Mouse (Mus musculus): Measurements from ENCODE around the gene Ifna15. TPM values are rescaled to one million over a fixed set of nuclear protein-coding genes. Genes with fewer than 3 reads are reported as not detected.

Ifna15 gene
- total and polyA plus RNA-seq, 3 experiments, result not detected

DNA sequence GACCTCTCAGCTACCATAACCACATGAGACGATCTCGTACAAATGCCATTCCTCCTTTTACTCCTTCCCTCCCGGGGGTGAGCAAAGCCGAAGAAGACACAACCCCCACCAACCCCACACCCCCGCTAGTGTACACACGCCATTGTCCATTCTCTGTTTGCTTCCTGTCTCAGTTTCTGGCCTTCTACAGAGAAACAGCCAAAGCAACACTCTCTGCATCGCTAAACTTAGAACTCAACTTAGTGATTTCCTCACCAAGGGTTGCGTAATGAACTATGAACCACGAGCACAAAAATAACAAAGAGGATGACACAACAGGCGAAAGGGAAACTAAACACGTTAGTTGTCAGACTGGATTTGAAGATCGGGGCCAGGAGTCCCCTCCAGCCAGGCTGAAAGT lies 20.7 kb downstream of the Ifna15 start:
- no peaks in the 10 kb centered on the region for H3K9me3 ChIP-seq (replicated peaks; ENCODE audit: low read length)
- 0 out of 2 replicates have a peak overlapping the region, but pooled peaks have one; percentile 18 for H3K9ac ChIP-seq (ENCODE audit: insufficient read depth, low read depth)
- H3K27me3 ChIP-seq (replicated peaks), result no peaks in the 10 kb centered on the region
- in situ Hi-C loops (cut with MboI; ENCODE audit: low pct_ligation_motif_present, low pct_unique_long_range_greater_than_20kb, low sequenced_read_pairs) (loop anchor here (10.0 to 25.0 kb wide), 4 partner anchors 175 to 1173 kb away; no protein-coding TSS in a partner anchor), dilution Hi-C loops (cut with MboI; ENCODE audit: extremely low pct_ligation_motif_present, extremely low pct_unique_long_range_greater_than_20kb, low sequenced_read_pairs) (no loop called here)
- no peaks in the 10 kb centered on the region for H3K36me3 ChIP-seq (replicated peaks in 1 of 2; ENCODE audit: control insufficient read depth in 1 of 2, insufficient read depth in 1 of 2, low read length in 1 of 2)
- H3K79me2 ChIP-seq (replicated peaks; ENCODE audit: control insufficient read depth, extremely low read depth, insufficient read depth, poor library complexity, severe bottlenecking), result no peaks in the 10 kb centered on the region
- H3K4me1 ChIP-seq (ENCODE audit: control insufficient read depth in 1 of 2, insufficient read depth in 2 of 2), result peaks cover 3 to 14% of the 10 kb centered on the region in 2 experiments; a peak in 3 of 4 replicates
- H3K4me2 ChIP-seq (ENCODE audit: insufficient read depth, low read depth, poor library complexity, severe bottlenecking), result peak overlapping the region; percentile 54
- H3K4me3 ChIP-seq (replicated peaks in 1 of 3; ENCODE audit: low read depth in 2 of 3, low read length in 2 of 3, poor library complexity in 1 of 3), result peak overlapping the region in 1 of 3 experiments; percentile 3
- TF ChIP-seq PAX5 (IDR thresholded peaks at IDR 0.05; ENCODE audit: low read length), result no peak
- peak; percentile 84 for TF ChIP-seq MEF2A (IDR thresholded peaks at IDR 0.05; ENCODE audit: borderline replicate concordance, low read depth, low read length)
- TF ChIP-seq MXI1 (IDR thresholded peaks at IDR 0.05; ENCODE audit: low read depth, low read length), result no peak
- TF ChIP-seq MYC (IDR thresholded peaks at IDR 0.05; ENCODE audit: low read depth, low read length), result no peak
- no peak for TF ChIP-seq ZMIZ1 (IDR thresholded peaks at IDR 0.05; ENCODE audit: low read depth, low read length)
- TF ChIP-seq BHLHE40 (IDR thresholded peaks at IDR 0.05; ENCODE audit: low read depth, low read length), result no peak
- TF ChIP-seq MAFK (IDR thresholded peaks at IDR 0.05; ENCODE audit: insufficient replicate concordance, low read length), result no peak
- no peak for TF ChIP-seq TCF12 (IDR thresholded peaks at IDR 0.05; ENCODE audit: low read depth, low read length)
- TF ChIP-seq IRF4 (IDR thresholded peaks at IDR 0.05; ENCODE audit: low read depth, low read length), result 0 out of 2 replicates have a peak, but pooled peaks have one; percentile 19
- no peak for TF ChIP-seq POLR2A (IDR thresholded peaks at IDR 0.05; ENCODE audit: low read depth, low read length)
- no peak; the same call in 1 of the 2 replicates for TF ChIP-seq ELF1 (IDR thresholded peaks at IDR 0.05; ENCODE audit: low read depth, low read length)
- no peak for TF ChIP-seq JUN (IDR thresholded peaks at IDR 0.05; ENCODE audit: insufficient read depth, low read depth, low read length)
- TF ChIP-seq CTCF (conservative IDR thresholded peaks at IDR 0.05 in 1 of 2, IDR thresholded peaks at IDR 0.05 in 1 of 2; ENCODE audit: low read depth in 2 of 2, low read length in 2 of 2), result no peak
- no peak for TF ChIP-seq SMC3 (IDR thresholded peaks at IDR 0.05; ENCODE audit: low read depth, low read length)
- no peak for TF ChIP-seq POLR2AphosphoS2 (IDR thresholded peaks at IDR 0.05; ENCODE audit: low read depth, low read length)
- TF ChIP-seq MAX (IDR thresholded peaks at IDR 0.05; ENCODE audit: low read length), result no peak
- no peak for TF ChIP-seq NRF1 (IDR thresholded peaks at IDR 0.05; ENCODE audit: low read depth, low read length)
- no peak for TF ChIP-seq CHD1 (IDR thresholded peaks at IDR 0.05; ENCODE audit: low read depth, low read length)
- no peak for TF ChIP-seq JUND (conservative IDR thresholded peaks at IDR 0.05; ENCODE audit: low read depth, low read length)
- no peak for TF ChIP-seq KAT2A (IDR thresholded peaks at IDR 0.05; ENCODE audit: insufficient replicate concordance, low read length)
- no peak for TF ChIP-seq ZNF384 (IDR thresholded peaks at IDR 0.05; ENCODE audit: low read depth, low read length)
- TF ChIP-seq TBP (conservative IDR thresholded peaks at IDR 0.05; ENCODE audit: low read depth, low read length), result no peak
- no peak for TF ChIP-seq MAZ (IDR thresholded peaks at IDR 0.05; ENCODE audit: low read depth, low read length)
- peak; percentile 82 for TF ChIP-seq ETS1 (conservative IDR thresholded peaks at IDR 0.05; ENCODE audit: low read depth, low read length)
- no peak for TF ChIP-seq E2F4 (IDR thresholded peaks at IDR 0.05; ENCODE audit: insufficient replicate concordance, low read depth, low read length)
- TF ChIP-seq RAD21 (IDR thresholded peaks at IDR 0.05; ENCODE audit: low read depth, low read length), result no peak
- no peak for TF ChIP-seq ZKSCAN1 (IDR thresholded peaks at IDR 0.05; ENCODE audit: borderline replicate concordance, low read depth, low read length)
- H3K27ac ChIP-seq (ENCODE audit: insufficient read depth, low read depth), result no peak overlapping the region
- DNase-seq (ENCODE audit: extremely low read depth), result no peak

Measured in CH12.LX (cell line).